Mouse (Mus musculus) bone marrow, adult 2 months (tissue): Measurements from ENCODE around the gene Mrc1.
"Not testable (repeated sequence)": the region's sequence is repeated elsewhere in the genome, so short reads cannot be mapped to it uniquely, and the experiment has no call there.

Experiments used
- CTCF ChIP-seq: fragments of 200-500 bp; IDR thresholded peaks from 2 replicates; pipeline ENCODE4 v1.5.1; 2011; ENCODE audit warnings: low read length, control low read depth; ENCODE audit not compliant: control insufficient read depth, insufficient read depth
- POLR2A ChIP-seq: fragments of 200-500 bp; IDR thresholded peaks from 2 replicates; pipeline ENCODE4 v1.6.1; 2011; ENCODE audit warnings: low read depth, mild to moderate bottlenecking, control low read depth, low read length, borderline replicate concordance; ENCODE audit not compliant: control insufficient read depth

DNA sequence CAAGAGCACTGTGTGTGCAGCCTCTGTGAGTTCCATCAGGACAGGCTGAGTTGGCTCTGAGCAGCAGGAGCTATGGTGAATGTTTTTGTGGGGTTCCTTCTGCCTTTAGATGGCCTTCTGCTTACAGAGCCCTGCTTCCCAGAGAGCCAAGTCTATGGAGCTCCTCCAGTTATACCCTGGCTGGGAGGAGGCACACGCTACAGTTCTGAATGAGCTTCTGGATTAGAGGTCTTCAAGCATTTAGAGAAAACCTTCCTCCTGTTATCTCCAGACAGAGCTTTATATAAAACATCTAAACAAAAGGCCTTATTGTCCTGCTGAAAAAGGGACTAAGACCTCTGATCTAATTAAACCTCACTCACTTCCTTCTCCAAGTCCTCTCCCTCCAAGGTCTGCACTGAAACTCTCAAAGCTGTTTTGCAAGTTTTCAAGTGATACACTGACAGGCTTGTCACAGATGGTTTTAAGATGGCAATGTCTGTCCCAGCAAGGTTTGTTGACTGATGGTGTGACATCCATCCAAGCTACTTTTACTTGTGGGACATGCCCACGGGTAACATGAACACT lies 28.2 kb upstream of the Mrc1 start:
- TF ChIP-seq POLR2A, CTCF: not testable (repeated sequence)
